Mouse (Mus musculus) liver, embryonic 14.5 days (tissue): ENCODE data around the gene Fras1.

Experiments used
- CTCF ChIP-seq: IDR thresholded peaks from 2 replicates; pipeline ENCODE4 v1.5.1; 2016; ENCODE audit warnings: antibody characterized with exemption, low read depth, control low read depth
- EP300 ChIP-seq: IDR thresholded peaks from 2 replicates; pipeline ENCODE4 v1.6.1; 2016; ENCODE audit warnings: antibody characterized with exemption, low read depth

DNA sequence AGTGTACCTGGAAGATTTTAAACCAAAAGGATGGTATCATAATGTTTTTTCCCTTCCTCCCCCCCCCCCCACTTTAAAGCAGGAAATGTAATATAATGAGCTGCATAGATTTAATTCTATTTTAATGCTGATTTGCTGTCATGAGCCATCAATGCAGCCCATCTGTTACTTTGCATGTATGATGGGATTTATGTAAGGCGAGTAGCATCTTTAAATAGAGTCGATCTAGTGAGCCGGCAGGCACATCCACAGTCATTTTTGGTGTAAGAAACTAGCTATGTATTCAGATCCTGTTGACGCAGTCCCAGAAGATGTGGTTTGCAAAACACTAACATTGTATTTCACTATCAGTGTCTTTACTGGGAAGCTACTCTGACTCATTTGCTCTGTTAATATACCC, 301.9 kb downstream of the Fras1 start:
- TF ChIP-seq CTCF (no peak), EP300 (no peak)
